Mouse (Mus musculus): Measurements from ENCODE around the gene Jade3. TPM values are rescaled to one million over a fixed set of nuclear protein-coding genes. Genes with fewer than 3 reads are reported as not detected.
A peak's percentile ranks its signal among the peaks of the same experiment; 100 is the strongest.
"Not testable (repeated sequence)": the region's sequence is repeated elsewhere in the genome, so short reads cannot be mapped to it uniquely, and the experiment has no call there.

Jade3 gene
- 5.4 and 6.4 TPM in 2 replicates for polyA plus RNA-seq (2012; rRNA removed)

DNA sequence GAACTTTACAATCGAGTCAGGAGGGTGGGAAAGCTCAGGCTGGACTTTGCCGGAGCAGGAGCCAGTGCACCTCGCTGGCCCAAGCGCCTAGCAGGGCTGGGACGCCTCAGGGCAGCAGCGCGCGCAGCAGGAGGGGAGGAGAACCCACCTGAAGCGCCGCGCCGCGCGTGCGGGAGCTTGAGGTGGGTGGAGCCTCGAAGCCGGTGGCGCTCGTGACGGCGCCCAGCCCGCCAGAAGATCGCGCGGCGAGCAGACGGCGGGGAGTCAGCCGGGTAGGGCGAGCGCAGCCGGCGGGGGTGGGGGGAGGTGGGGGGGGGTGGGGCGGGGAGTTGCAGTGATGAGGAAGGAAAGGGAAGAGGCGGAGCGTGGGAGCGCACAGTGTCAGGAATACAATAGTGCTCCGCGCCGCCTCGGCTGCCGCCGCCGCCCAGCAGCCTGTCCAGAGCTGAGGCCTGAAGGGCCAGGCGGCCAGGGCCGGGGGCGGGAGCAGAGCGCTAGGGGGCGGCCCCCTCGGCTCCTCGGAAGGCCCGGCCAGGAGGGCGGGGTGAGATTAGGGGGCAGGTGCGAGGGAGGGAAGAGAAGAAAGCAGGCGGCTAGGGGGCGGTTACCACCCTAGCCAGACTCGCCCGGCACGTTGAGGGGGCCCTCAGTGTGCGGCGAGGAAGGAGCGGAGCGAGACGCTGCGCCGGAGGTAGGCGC, at the start of gene Jade3:
Jade3 (plus strand) TSS at position 549 of the 699 bp plus-strand sequence.
- DNase-seq (ENCODE audit: extremely low spot score in 1 of 2, low spot score in 1 of 2): peak in 1 of 2 experiments; percentile 60

DNA sequence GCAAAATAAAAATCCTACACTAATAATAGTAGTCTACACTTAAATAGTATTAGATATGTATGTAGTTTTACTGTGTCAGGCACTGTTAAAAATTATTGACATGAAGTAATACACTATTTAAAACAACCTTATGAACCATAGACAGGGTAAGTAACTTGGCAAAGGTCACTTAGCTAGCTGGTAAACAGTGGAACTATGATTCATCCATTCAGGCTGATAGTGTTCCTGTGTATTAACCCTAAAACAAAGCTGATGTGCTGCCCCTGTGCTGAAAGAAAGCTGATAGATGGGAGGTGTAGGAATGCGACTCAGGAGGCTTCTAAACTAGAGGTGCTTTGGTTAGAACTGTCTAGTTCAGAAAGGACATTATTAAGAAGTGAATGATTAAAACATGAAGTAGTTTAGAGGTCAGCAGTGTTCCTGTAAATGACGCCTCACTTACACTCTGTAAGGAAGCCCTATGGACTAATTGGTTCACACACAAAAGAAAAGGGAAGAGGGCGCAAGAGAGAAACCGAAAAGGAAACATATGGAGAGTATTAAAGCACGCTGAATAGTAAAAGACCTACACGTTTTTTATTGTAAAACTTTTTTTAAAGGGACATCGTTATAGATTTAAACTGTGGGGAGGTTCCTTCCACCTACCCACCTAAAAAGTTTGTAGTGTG, 46.0 kb upstream of the Jade3 start:
- DNase-seq (ENCODE audit: extremely low spot score in 1 of 2, low spot score in 1 of 2): no peak

DNA sequence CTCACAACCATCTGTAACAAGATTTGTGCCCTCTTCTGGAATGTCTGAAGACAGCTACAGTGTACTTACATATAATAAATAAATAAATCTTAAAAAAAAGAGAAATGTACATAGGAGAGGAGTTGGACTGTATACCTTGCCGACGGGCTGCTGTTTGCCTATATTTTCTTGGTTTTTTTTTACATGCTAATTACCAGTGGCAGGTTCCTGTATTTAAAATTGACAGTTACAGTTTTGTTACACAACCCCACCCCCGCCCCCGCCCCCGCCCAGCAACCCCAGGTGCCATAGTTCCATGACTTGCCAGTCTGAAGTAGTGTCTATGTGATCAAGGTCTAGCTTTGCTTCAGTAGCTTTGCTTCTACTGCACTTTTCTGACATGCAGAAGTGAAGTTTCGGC, 43.2 kb upstream of the Jade3 start:
- DNase-seq (ENCODE audit: extremely low spot score in 1 of 2, low spot score in 1 of 2): no peak

DNA sequence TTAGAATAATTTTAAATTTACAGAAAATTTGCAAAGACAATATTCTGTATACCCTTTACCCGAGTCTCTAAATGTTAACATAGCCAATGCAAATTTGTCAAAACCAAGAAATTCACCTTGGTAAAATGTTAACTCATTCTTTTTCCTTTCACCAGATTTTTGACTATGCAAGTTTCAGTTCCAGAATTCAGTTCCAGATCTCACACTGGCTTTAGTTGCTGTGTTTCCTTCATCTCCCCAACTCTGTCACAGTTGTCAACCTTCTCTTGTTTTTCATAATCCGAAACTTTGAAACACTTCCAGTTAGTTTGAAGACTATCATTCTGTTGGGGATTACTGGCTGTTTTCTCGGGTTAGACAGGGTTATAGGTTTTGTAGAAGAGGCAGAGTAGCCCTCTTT, 38.5 kb upstream of the Jade3 start:
- no peak for DNase-seq (ENCODE audit: extremely low spot score in 1 of 2, low spot score in 1 of 2)

DNA sequence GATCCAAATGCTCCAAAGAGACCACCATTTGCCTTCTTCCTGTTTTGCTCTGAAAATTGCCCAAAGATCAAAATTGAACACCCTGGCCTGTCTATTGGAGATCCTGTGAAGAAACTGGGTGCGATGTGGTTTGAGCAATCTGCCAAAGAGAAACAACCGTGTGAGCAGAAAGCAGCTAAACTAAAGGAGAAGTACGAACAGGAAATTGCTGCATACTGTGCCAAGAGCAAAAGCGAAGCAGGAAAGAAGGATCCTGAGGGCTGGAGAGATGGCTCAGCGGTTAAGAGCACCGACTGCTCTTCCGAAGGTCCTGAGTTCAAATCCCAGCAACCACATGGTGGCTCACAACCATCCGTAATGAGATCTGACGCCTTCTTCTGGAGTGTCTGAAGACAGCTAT, 33.5 kb upstream of the Jade3 start:
- DNase-seq (ENCODE audit: extremely low spot score in 1 of 2, low spot score in 1 of 2): not testable (repeated sequence)

DNA sequence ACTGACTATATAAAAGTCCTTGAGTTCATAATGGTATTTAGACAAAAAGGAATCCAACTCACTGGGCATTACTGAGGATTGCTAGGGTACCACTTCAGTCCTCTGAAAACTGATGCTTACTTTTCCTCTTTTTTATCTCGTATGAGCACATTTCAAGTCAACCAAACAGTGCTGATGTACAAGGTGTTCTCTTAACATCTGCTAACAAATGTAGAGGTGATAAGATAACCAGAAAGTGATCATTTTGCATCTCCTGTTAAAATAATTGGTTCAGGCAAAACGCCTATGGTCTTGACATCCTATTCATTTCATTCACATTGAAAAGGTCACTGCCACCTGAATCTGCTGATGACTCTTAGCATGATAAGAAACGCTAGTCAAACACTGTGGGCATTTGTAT, 32.5 kb upstream of the Jade3 start:
- DNase-seq (ENCODE audit: extremely low spot score in 1 of 2, low spot score in 1 of 2): no peak

DNA sequence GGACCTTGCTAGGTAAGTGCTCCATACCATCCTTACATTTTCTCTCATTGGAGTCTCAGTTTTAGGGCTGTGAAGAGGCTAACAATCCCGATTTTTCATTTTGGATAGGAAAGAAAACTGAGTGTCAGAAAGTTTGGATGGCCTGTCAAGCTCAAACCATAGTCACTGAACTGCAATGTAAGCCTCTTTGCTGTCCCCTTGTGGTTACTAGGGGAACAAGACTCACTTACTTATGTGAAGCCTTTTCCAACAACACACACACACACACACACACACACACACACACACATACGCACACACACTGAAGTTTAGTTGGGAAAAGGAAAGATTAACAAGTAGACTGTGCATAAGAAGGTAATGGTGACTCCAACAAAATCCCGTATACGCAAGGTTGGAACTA, 21.4 kb upstream of the Jade3 start:
- no peak for DNase-seq (ENCODE audit: extremely low spot score in 1 of 2, low spot score in 1 of 2)

DNA sequence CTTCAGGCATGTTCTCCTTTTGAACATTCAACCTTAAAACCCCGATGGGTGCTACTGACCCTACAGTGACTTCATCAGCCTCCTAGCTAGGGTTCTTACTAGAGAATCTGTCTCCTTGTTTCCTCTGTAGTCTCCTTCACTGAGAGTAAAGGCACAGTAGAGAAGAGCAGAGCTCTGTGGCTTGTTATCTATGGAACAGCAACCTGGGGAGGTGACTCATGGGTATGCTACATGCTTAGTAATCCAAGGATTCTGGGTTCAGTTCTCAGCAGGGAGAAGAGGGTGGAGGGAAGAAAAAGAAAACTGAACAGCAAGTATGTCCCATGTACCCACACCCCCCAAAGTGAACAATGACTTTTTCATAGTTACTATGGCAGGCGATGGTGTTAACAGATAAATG, 18.6 kb upstream of the Jade3 start:
- no peak for DNase-seq (ENCODE audit: extremely low spot score in 1 of 2, low spot score in 1 of 2)

DNA sequence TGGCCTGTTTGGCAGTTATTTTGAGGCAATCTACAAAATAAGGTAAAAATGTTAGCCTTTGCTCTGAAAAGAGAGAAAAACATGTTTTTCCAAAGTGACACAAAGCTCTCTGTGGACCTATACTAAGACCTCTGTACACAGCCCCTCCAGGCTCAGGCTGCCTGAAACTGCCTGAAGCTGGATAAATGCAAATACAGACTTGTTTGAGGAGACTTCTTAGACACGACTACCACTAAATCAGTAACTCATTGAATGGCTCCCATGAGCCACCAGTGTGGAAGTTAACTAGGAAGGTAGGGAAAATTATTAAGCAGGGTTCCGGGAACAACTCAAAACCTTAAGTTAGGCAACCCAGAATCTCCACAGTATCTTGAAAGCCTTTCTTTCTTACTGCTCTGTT, 17.8 kb upstream of the Jade3 start:
- DNase-seq (ENCODE audit: extremely low spot score in 1 of 2, low spot score in 1 of 2): no peak

DNA sequence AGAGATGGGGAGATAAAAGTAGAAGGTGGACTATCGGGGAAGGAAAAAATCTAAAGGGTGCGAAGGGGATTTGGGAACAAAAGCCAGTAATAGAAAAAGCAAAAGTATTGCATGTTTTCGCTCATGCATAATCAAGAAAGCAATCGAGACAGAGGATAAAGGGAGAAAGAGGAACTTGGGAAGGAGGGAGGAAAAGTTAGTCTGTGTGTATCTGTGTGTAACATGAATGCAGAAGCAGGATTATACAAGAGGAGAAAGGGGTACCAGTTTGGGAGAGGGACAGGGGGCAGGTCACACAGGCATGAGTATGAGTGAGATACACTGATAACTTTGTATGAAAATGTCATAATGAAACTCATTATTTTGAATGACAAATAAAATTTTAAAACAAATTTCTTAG, 14.1 kb upstream of the Jade3 start:
- no peak for DNase-seq (ENCODE audit: extremely low spot score in 1 of 2, low spot score in 1 of 2)

DNA sequence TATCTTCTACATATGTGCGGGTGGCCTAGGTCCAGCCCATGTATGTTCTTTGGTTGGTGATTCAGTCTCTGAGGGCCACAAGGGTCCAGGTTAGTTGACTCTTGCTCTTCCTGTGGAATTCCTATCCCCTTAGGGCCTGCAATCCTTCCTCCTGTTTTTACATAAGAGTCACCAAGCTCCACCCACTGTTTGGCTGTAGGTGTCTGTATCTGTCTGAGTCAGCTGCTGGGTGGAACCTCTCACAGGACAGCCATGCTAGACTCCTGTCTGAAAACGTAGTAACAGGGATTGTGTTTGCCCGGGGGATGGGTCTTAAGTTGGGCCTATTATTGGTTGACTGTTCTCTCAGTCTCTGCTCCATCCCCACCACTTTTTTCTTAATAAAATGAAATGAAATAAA, 13.3 kb upstream of the Jade3 start:
- no peak for DNase-seq (ENCODE audit: extremely low spot score in 1 of 2, low spot score in 1 of 2)

DNA sequence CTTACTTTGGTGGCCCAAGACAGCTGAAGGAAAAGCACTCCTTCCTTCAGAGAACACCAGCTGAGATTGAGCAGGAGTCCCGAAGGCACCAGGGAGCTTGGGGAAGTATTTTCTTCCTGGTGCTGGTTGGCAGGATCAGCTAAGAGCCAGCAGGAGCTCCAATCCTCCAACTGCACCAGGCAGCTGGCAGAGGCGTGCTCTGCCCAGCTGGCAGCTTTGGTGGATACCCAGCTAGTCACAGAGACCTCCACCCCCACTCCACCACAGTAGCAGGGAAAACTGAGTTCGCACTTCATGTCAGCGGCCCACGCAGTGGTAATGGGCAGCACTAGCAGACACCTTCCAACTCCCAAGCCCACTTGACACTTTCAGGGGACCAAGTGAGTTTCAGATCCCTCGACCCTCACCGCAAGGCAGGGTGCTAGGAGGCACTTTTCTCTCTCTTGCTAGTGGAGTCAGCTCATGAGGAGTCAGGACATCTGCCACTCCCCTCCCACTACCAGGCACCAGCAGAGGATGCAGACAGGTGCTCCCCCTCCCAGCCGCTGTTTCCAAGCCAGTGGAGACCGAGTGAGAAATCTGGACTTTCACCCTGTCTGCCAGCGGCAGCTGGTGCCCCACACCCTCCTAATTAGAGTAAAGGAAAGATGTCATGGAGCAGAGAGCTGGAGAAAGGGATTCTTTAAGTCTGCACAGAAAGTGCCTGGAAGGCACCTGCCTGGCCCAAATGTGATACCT, 10.4 kb upstream of the Jade3 start:
- DNase-seq (ENCODE audit: extremely low spot score in 1 of 2, low spot score in 1 of 2): peak; percentile 13 to 44

DNA sequence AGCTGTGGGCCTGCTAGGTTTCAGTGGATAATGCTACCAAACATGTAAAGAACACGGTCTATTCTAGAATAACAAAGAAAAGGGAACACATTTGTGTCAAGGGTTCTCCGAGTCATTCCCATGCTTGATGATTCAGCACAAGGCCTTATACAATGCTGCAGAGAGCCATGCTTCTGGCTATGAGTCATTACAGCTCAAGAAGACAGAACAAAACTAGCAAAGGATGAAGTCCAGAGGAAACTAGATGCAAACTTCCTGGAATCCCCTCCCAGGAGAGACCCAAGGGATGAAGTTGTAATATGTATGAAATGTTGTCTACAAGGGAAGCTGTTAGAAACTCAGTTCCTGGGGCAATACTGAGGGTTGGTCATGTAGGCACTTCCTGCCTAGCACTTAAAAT, 7.0 kb upstream of the Jade3 start:
- DNase-seq (ENCODE audit: extremely low spot score in 1 of 2, low spot score in 1 of 2): no peak

DNA sequence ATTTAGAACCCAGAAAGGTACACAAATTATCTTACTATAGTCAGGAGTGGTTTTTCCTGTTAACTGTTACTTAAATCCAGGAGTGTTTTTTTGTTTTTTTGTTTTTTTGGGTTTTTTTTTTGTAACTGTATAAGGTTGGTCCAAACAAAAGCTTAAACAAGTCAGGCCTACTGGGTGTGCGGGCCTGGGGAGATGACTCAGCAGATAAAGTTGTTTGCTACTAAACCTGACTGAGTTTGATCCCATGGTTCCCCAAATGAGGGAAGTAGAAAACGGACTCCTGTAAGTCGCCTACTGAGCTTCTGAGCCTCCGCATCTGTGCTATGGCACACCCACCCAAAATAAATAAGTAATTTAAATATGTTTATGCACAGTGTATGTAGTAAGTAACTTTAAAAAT, 6.0 kb upstream of the Jade3 start:
- no peak for DNase-seq (ENCODE audit: extremely low spot score in 1 of 2, low spot score in 1 of 2)

DNA sequence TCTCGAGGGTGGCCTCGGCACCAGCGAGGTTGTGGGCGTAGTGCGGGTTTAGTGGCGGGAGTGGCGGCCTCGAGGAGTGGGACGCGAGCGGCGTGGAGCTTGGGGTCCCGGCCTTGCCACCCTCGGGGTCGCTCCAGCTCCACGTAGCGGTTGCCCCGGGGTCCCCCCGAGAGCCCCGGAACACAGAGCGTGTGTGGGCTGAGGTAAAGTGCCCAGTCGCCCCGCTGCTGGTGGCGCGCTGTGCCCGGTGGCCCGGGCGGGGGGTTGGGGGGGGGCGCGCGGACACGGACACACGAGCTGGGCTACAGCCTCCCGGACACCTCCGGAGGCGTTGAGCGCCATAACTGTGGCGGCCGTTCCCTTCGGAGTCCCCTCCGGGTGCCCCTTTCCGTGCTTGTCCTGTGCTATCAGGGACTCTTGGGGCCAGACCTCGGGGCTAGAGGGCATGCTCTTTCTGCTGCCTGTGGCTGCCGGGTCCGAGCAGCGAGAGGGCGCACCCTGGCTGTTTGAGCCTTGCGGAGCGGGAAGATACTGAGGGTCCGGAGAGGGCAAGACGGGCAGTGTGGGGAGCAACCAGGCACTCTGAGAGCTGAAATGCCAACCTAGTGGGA, 456 bp downstream of the Jade3 start:
- peak in 1 of 2 experiments; percentile 8 for DNase-seq (ENCODE audit: extremely low spot score in 1 of 2, low spot score in 1 of 2)

DNA sequence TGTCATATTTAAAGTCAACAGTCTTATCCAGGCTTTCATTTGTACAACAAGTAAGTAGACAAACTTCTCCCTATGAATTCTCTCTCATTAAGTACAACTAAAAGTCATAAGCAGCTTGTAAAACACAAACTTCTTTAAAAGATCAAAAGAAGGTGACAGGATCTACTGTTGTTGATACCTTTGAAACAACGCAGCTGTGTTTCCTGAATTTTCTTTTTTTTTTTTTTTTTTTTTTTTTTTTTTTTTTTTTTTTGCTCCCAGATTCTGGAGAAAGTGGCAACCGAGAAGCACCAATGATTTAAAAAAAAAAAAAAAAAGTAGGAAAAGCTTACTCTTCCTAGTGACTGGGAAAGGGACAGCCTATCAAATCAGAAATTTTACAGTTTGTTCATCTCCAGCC, 57.7 kb downstream of the Jade3 start:
- DNase-seq (ENCODE audit: extremely low spot score in 1 of 2, low spot score in 1 of 2): no peak

DNA sequence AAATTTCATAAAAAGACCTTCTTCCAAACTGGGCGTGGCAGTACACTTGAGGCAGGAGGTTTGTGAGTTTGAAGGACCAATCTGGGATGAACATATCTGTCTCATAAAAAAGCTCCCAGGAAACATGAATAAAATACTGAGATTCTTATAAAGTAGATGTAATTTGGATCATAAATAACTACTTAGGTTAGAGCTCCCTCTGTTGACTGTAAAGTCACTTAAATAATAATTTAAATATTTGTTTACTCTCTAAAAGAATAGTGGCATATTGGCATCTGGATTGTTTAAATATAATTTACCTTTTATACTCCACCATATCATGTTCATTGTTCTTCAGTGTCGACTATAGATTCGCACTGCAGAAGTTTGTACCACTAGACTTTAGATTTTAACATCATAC, 72.2 kb downstream of the Jade3 start:
- DNase-seq (ENCODE audit: extremely low spot score in 1 of 2, low spot score in 1 of 2): no peak

DNA sequence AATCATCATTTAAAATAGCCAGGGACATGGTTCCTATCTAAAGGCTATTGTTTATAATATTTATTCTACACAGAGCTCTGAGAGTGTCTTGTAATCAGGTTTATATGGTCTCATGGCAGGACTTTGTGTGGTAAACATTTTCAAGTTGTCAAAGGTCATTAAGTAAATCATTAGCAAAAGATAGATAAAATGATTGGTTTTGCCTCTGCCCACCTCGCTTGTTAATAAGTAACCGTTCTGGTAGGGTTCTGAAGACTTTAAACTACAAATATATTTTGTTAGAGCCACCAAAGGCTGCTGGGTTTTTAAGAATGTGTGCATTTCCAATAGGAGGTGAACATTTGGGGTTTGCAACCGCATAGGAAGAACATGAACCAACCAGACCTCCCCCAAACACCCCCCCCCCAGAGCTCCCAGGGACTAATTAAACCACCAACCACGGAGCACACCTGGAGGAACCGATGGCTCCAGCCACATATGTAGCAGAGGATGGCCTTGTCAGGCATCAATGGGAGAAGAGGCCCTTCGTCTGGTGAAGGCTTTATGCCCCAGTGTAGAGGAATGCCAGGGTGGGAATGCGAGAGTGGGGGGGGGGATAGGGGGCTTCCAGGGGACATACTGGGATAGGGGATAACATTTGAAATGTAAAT, 94.9 kb downstream of the Jade3 start:
- no peak for DNase-seq (ENCODE audit: extremely low spot score in 1 of 2, low spot score in 1 of 2)

DNA sequence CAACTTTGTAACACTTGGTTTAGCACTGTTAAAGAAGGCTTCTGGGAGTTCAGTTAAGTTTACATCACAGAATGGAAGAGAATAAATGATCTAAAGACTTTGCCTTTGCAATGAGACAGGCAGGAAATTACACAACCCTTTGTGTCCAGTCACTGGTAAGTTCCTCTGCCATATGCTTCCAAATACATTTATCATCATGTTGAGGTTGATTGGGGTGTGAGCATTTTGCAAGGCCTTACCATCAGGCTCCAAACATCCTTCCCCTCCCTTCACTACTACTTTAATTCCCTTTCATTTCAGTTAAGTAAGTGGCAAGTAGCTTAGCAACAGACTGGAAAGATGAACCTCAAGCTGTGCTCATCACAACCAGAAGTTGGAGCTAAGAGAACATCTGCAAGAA, 96.1 kb downstream of the Jade3 start:
- no peak for DNase-seq (ENCODE audit: extremely low spot score in 1 of 2, low spot score in 1 of 2)

DNA sequence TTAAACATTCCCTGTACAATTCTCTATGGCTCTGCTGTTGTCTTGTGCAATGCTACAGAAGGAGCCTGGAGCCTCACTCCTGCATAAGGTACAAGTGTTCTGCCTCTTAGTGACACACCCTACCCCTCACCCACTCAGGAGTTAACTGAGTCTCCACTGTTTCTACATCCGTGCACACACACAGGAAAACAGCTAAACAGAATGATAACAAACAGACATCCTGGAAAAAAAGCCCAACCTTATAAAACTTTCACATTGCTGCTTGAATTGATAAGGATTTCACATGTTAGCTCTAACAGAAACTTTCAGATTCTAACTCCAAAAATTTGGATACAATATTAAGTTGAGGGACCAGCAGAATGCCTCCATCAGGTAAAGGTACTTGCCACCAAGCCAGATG, 107.1 kb downstream of the Jade3 start:
- no peak for DNase-seq (ENCODE audit: extremely low spot score in 1 of 2, low spot score in 1 of 2)

DNA sequence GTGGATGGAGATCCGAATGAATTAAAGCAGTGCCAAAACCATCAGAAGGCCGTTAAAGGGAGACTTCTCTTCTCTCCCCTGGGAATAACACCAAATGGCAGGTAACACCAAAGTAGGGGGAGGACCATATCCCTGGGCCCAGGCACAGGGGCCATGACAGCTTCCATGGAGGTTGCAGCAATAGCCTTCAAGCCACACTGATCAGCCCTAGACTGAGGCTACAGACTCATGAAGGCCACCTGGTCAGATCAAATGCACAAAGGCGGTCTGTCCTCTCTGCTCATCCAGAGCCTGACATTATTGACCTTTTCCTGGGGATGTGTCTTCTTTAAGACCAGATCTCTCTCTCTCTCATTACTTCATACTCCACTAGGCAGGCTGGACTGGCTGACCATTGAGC, 118.4 kb downstream of the Jade3 start:
- no peak for DNase-seq (ENCODE audit: extremely low spot score in 1 of 2, low spot score in 1 of 2)

Data from frontal cortex, adult 2 months (tissue).